Mouse (Mus musculus) CH12F3 (cell line): ENCODE measurements around the gene Dnajc19.
"Not testable (repeated sequence)": the region's sequence is repeated elsewhere in the genome, so short reads cannot be mapped to it uniquely, and the experiment has no call there.

ENCODE experiments used
- in situ Hi-C: fragments of 300-500 bp; cut with MboI; formaldehyde crosslinking; loops from 2 replicates; pipeline ENCODE4 v1.14.3; 2020; ENCODE audit warnings: low sequenced_read_pairs

Dnajc19 gene

GRCm38 (mm10) chr3:34080900-34081662, at the start of gene Dnajc19:
TSS of gene Dnajc19 (minus strand) at chr3:34081321.
- in situ Hi-C loops: no loop called here

- in situ Hi-C loops: no loop called here
These were observed 48.8 kb upstream of the Dnajc19 start for GRCm38 (mm10) chr3:34129957-34130356.

GRCm38 (mm10) chr3:34121311-34121710, 40.2 kb upstream of the Dnajc19 start:
- in situ Hi-C loops: no loop called here

GRCm38 (mm10) chr3:34120791-34121190, 39.7 kb upstream of the Dnajc19 start:
- in situ Hi-C loops: no loop called here

- in situ Hi-C loops: no loop called here
These were observed 38.7 kb upstream of the Dnajc19 start for GRCm38 (mm10) chr3:34119869-34120268.

GRCm38 (mm10) chr3:34115806-34116205, 34.7 kb upstream of the Dnajc19 start:
- in situ Hi-C loops: no loop called here

GRCm38 (mm10) chr3:34111941-34112685, 31.0 kb upstream of the Dnajc19 start:
- in situ Hi-C loops: no loop called here

- in situ Hi-C loops: no loop called here
These were observed 26.5 kb upstream of the Dnajc19 start for GRCm38 (mm10) chr3:34107631-34108030.

GRCm38 (mm10) chr3:34106421-34106820, 25.3 kb upstream of the Dnajc19 start:
- in situ Hi-C loops: no loop called here

- in situ Hi-C loops: no loop called here
These were observed 23.0 kb upstream of the Dnajc19 start for GRCm38 (mm10) chr3:34103902-34104672.

- in situ Hi-C loops: no loop called here
These were observed 21.8 kb upstream of the Dnajc19 start for GRCm38 (mm10) chr3:34102891-34103290.

GRCm38 (mm10) chr3:34083655-34084054, 2.5 kb upstream of the Dnajc19 start:
- in situ Hi-C loops: no loop called here

- in situ Hi-C loops: no loop called here
These were observed 808 bp upstream of the Dnajc19 start for GRCm38 (mm10) chr3:34081929-34082328.

- in situ Hi-C loops: no loop called here
These were observed 4.9 kb downstream of the Dnajc19 start for GRCm38 (mm10) chr3:34076058-34076759.

- in situ Hi-C loops: no loop called here
These were observed 8.4 kb downstream of the Dnajc19 start for GRCm38 (mm10) chr3:34072726-34073125.

- in situ Hi-C loops: not testable (repeated sequence)
These were observed 12.2 kb downstream of the Dnajc19 start for GRCm38 (mm10) chr3:34068943-34069342.

GRCm38 (mm10) chr3:34062352-34062751, 18.8 kb downstream of the Dnajc19 start:
- in situ Hi-C loops: no loop called here

GRCm38 (mm10) chr3:34041990-34042389, 39.1 kb downstream of the Dnajc19 start:
- in situ Hi-C loops: no loop called here

GRCm38 (mm10) chr3:34035706-34036105, 45.4 kb downstream of the Dnajc19 start:
- in situ Hi-C loops: no loop called here

GRCm38 (mm10) chr3:34034803-34035202, 46.3 kb downstream of the Dnajc19 start:
- in situ Hi-C loops: no loop called here
